Mouse (Mus musculus): ENCODE data around the gene Cd3eap. TPM values are rescaled to one million over a fixed set of nuclear protein-coding genes. Genes with fewer than 3 reads are reported as not detected.

Gene Cd3eap
- total RNA-seq, 4 experiments from 2014 or later = 16.3 to 20.4 (median 17.4) TPM

GRCm38 (mm10) chr7:19362276-19362675 lies 3.0 kb upstream of the Cd3eap start:
- no peak for DNase-seq (ENCODE audit: low spot score in 2 of 2)

- DNase-seq (ENCODE audit: low spot score in 2 of 2) = peak; percentile 64 to 68
Observed at GRCm38 (mm10) chr7:19361720-19362119, 2.4 kb upstream of the Cd3eap start.

GRCm38 (mm10) chr7:19360944-19361343 lies 1.7 kb upstream of the Cd3eap start:
- DNase-seq (ENCODE audit: low spot score in 2 of 2) = peak; percentile 72 to 93

- peak in 1 of 2 experiments; percentile 75 for DNase-seq (ENCODE audit: low spot score in 2 of 2)
Observed at GRCm38 (mm10) chr7:19359892-19360641, 784 bp upstream of the Cd3eap start.

GRCm38 (mm10) chr7:19358634-19359033 lies 649 bp downstream of the Cd3eap start:
- no peak for DNase-seq (ENCODE audit: low spot score in 2 of 2)

- DNase-seq (ENCODE audit: low spot score in 2 of 2) = no peak
Observed at GRCm38 (mm10) chr7:19357381-19358375, 1.6 kb downstream of the Cd3eap start.

GRCm38 (mm10) chr7:19356311-19356710 lies 3.0 kb downstream of the Cd3eap start:
- no peak for DNase-seq (ENCODE audit: low spot score in 2 of 2)

- DNase-seq (ENCODE audit: low spot score in 2 of 2) = no peak
Observed at GRCm38 (mm10) chr7:19354991-19355390, 4.3 kb downstream of the Cd3eap start.

GRCm38 (mm10) chr7:19350221-19350620 lies 9.1 kb downstream of the Cd3eap start:
- no peak for DNase-seq (ENCODE audit: low spot score in 2 of 2)

GRCm38 (mm10) chr7:19349188-19349915 lies 9.9 kb downstream of the Cd3eap start:
- no peak for DNase-seq (ENCODE audit: low spot score in 2 of 2)

- peak; percentile 86 to 97 for DNase-seq (ENCODE audit: low spot score in 2 of 2)
Observed at GRCm38 (mm10) chr7:19344938-19345471, 14.3 kb downstream of the Cd3eap start.

- DNase-seq (ENCODE audit: low spot score in 2 of 2) = no peak
Observed at GRCm38 (mm10) chr7:19344237-19344847, 14.9 kb downstream of the Cd3eap start, which contains the start of gene Ercc1. TSS of gene Ercc1 (plus strand) at chr7:19344778.

- DNase-seq (ENCODE audit: low spot score in 2 of 2) = no peak
Observed at GRCm38 (mm10) chr7:19343210-19343808, 16.0 kb downstream of the Cd3eap start.

GRCm38 (mm10) chr7:19342481-19343027 lies 16.7 kb downstream of the Cd3eap start:
- peak; percentile 74 to 97 for DNase-seq (ENCODE audit: low spot score in 2 of 2)

- no peak for DNase-seq (ENCODE audit: low spot score in 2 of 2)
Observed at GRCm38 (mm10) chr7:19341761-19342409, 17.4 kb downstream of the Cd3eap start.

- DNase-seq (ENCODE audit: low spot score in 2 of 2) = no peak
Observed at GRCm38 (mm10) chr7:19341250-19341649, 18.0 kb downstream of the Cd3eap start.

- DNase-seq (ENCODE audit: low spot score in 2 of 2) = no peak
Observed at GRCm38 (mm10) chr7:19338596-19338995, 20.7 kb downstream of the Cd3eap start.

- no peak for DNase-seq (ENCODE audit: low spot score in 2 of 2)
Observed at GRCm38 (mm10) chr7:19338060-19338459, 21.2 kb downstream of the Cd3eap start.

GRCm38 (mm10) chr7:19337122-19337521 lies 22.2 kb downstream of the Cd3eap start:
- no peak for DNase-seq (ENCODE audit: low spot score in 2 of 2)
